Mouse (Mus musculus): Measurements from ENCODE around the gene Fam167b. TPM values are rescaled to one million over a fixed set of nuclear protein-coding genes. Genes with fewer than 3 reads are reported as not detected.

Fam167b gene
- polyA plus RNA-seq, 2 experiments, result 5.4 to 7.6 TPM

- no peak overlapping the region for H3K27ac ChIP-seq
- TF ChIP-seq CTCF (IDR thresholded peaks at IDR 0.05; ENCODE audit: low read depth), result no peak
- no peak for TF ChIP-seq EP300 (IDR thresholded peaks at IDR 0.05; ENCODE audit: low read depth)
- ATAC-seq (ENCODE audit: insufficient read depth) (no peak), DNase-seq (ENCODE audit: low read depth in 3 of 3, low spot score in 3 of 3) (no peak)
- H3K36me3 ChIP-seq (replicated peaks; ENCODE audit: control insufficient read depth, insufficient read depth, low read depth), result no peaks in the 10 kb centered on the region; the same call in 1 of the 2 replicates
- no peaks in the 10 kb centered on the region for H3K9me3 ChIP-seq (ENCODE audit: control insufficient read depth, low read length)
- WGBS (ENCODE audit: insufficient replicate concordance), result 79% methylated on average over 3 of the region's 3 CpGs
- H3K9ac ChIP-seq (replicated peaks), result no peak overlapping the region
- H3K4me2 ChIP-seq (ENCODE audit: low read depth), result no peak overlapping the region
- H3K4me3 ChIP-seq (ENCODE audit: insufficient read depth in 1 of 2, low read depth in 2 of 2, low read length in 2 of 2), result no peak overlapping the region
- peaks cover 5 to 8% of the 10 kb centered on the region in 2 experiments for H3K4me1 ChIP-seq (replicated peaks; ENCODE audit: control insufficient read depth in 2 of 2, insufficient read depth in 2 of 2, low read length in 1 of 2)
- no peaks in the 10 kb centered on the region for H3K27me3 ChIP-seq (ENCODE audit: control insufficient read depth, insufficient read depth, low read length)
Observed at GRCm38 (mm10) chr4:129616631-129617030, 38.3 kb upstream of the Fam167b start.

GRCm38 (mm10) chr4:129615801-129616290 is 37.5 kb upstream of the Fam167b start:
- no peaks in the 10 kb centered on the region for H3K9me3 ChIP-seq (ENCODE audit: control insufficient read depth, low read length)
- DNase-seq (ENCODE audit: low read depth in 3 of 3, low spot score in 3 of 3), result no peak
- H3K27ac ChIP-seq, result no peak overlapping the region
- ATAC-seq (ENCODE audit: insufficient read depth), result no peak
- H3K4me1 ChIP-seq (replicated peaks; ENCODE audit: control insufficient read depth in 2 of 2, insufficient read depth in 2 of 2, low read length in 1 of 2), result peaks cover 5 to 8% of the 10 kb centered on the region in 2 experiments
- TF ChIP-seq EP300 (IDR thresholded peaks at IDR 0.05; ENCODE audit: low read depth) (no peak), CTCF (IDR thresholded peaks at IDR 0.05; ENCODE audit: low read depth) (no peak)
- no peak overlapping the region for H3K9ac ChIP-seq (replicated peaks)
- no peaks in the 10 kb centered on the region; the same call in 1 of the 2 replicates for H3K36me3 ChIP-seq (replicated peaks; ENCODE audit: control insufficient read depth, insufficient read depth, low read depth)
- H3K27me3 ChIP-seq (ENCODE audit: control insufficient read depth, insufficient read depth, low read length), result no peaks in the 10 kb centered on the region
- no peak overlapping the region for H3K4me3 ChIP-seq (ENCODE audit: insufficient read depth in 1 of 2, low read depth in 2 of 2, low read length in 2 of 2)
- 83% methylated on average over 9 of the region's 9 CpGs for WGBS (ENCODE audit: insufficient replicate concordance)
- H3K4me2 ChIP-seq (ENCODE audit: low read depth), result no peak overlapping the region

GRCm38 (mm10) chr4:129614093-129614492 is 35.7 kb upstream of the Fam167b start, which contains the start of gene Dcdc2b:
Gene Dcdc2b (minus strand): TSS chr4:129614257.
- Histone ChIP-seq H3K9ac (replicated peaks) (no peak within 1 kb of the TSS), H3K27ac (no peak within 1 kb of the TSS), H3K4me2 (ENCODE audit: low read depth) (no peak within 1 kb of the TSS), H3K4me3 (ENCODE audit: insufficient read depth in 1 of 2, low read depth in 2 of 2, low read length in 2 of 2) (no peak within 1 kb of the TSS), H3K27me3 (ENCODE audit: control insufficient read depth, insufficient read depth, low read length) (no peaks in the 10 kb centered on the region), H3K36me3 (replicated peaks; ENCODE audit: control insufficient read depth, insufficient read depth, low read depth) (peaks cover 4% of the 10 kb centered on the region), H3K9me3 (ENCODE audit: control insufficient read depth, low read length) (no peaks in the 10 kb centered on the region), H3K4me1 (replicated peaks; ENCODE audit: control insufficient read depth in 2 of 2, insufficient read depth in 2 of 2, low read length in 1 of 2) (peaks cover 5% of the 10 kb centered on the region in 2 experiments)
- DNase-seq (ENCODE audit: low read depth in 3 of 3, low spot score in 3 of 3) (no peak), ATAC-seq (ENCODE audit: insufficient read depth) (no peak)
- 76% methylated on average over 6 of the region's 6 CpGs for WGBS (ENCODE audit: insufficient replicate concordance)
- no peak for TF ChIP-seq EP300 (IDR thresholded peaks at IDR 0.05; ENCODE audit: low read depth)
- TF ChIP-seq CTCF (IDR thresholded peaks at IDR 0.05; ENCODE audit: low read depth), result no peak

GRCm38 (mm10) chr4:129610472-129610871 is 32.1 kb upstream of the Fam167b start:
- no peaks in the 10 kb centered on the region for H3K9me3 ChIP-seq (ENCODE audit: control insufficient read depth, low read length)
- 58% methylated on average over 4 of the region's 4 CpGs for WGBS (ENCODE audit: insufficient replicate concordance)
- no peak overlapping the region for H3K27ac ChIP-seq
- no peak for ATAC-seq (ENCODE audit: insufficient read depth)
- H3K36me3 ChIP-seq (replicated peaks; ENCODE audit: control insufficient read depth, insufficient read depth, low read depth), result peaks cover 22% of the 10 kb centered on the region
- peaks cover 0 to 3% of the 10 kb centered on the region in 2 experiments; a peak in 1 of 4 replicates for H3K4me1 ChIP-seq (replicated peaks; ENCODE audit: control insufficient read depth in 2 of 2, insufficient read depth in 2 of 2, low read length in 1 of 2)
- DNase-seq (ENCODE audit: low read depth in 3 of 3, low spot score in 3 of 3), result no peak
- H3K27me3 ChIP-seq (ENCODE audit: control insufficient read depth, insufficient read depth, low read length), result no peaks in the 10 kb centered on the region
- no peak overlapping the region for H3K4me2 ChIP-seq (ENCODE audit: low read depth)
- TF ChIP-seq CTCF (IDR thresholded peaks at IDR 0.05; ENCODE audit: low read depth) (no peak), EP300 (IDR thresholded peaks at IDR 0.05; ENCODE audit: low read depth) (no peak)
- H3K4me3 ChIP-seq (ENCODE audit: insufficient read depth in 1 of 2, low read depth in 2 of 2, low read length in 2 of 2), result no peak overlapping the region
- no peak overlapping the region for H3K9ac ChIP-seq (replicated peaks)

GRCm38 (mm10) chr4:129610026-129610425 is 31.7 kb upstream of the Fam167b start:
- H3K9me3 ChIP-seq (ENCODE audit: control insufficient read depth, low read length), result no peaks in the 10 kb centered on the region
- TF ChIP-seq EP300 (IDR thresholded peaks at IDR 0.05; ENCODE audit: low read depth), result no peak
- no peak for TF ChIP-seq CTCF (IDR thresholded peaks at IDR 0.05; ENCODE audit: low read depth)
- H3K4me3 ChIP-seq (ENCODE audit: insufficient read depth in 1 of 2, low read depth in 2 of 2, low read length in 2 of 2), result no peak overlapping the region
- 84% methylated on average over 4 of the region's 4 CpGs for WGBS (ENCODE audit: insufficient replicate concordance)
- peaks cover 0 to 3% of the 10 kb centered on the region in 2 experiments; a peak in 1 of 4 replicates for H3K4me1 ChIP-seq (replicated peaks; ENCODE audit: control insufficient read depth in 2 of 2, insufficient read depth in 2 of 2, low read length in 1 of 2)
- no peak overlapping the region for H3K9ac ChIP-seq (replicated peaks)
- ATAC-seq (ENCODE audit: insufficient read depth), result no peak
- no peaks in the 10 kb centered on the region for H3K27me3 ChIP-seq (ENCODE audit: control insufficient read depth, insufficient read depth, low read length)
- H3K27ac ChIP-seq, result no peak overlapping the region
- H3K4me2 ChIP-seq (ENCODE audit: low read depth), result no peak overlapping the region
- no peak for DNase-seq (ENCODE audit: low read depth in 3 of 3, low spot score in 3 of 3)
- H3K36me3 ChIP-seq (replicated peaks; ENCODE audit: control insufficient read depth, insufficient read depth, low read depth), result peaks cover 25% of the 10 kb centered on the region
